Mouse (Mus musculus): ENCODE measurements around the gene Hmx3.
A peak's percentile ranks its signal among the peaks of the same experiment; 100 is the strongest.

Hmx3 gene

GRCm38 (mm10) chr7:131556541-131557271 is 14.0 kb downstream of the Hmx3 start:
- DNase-seq: no peak

- DNase-seq: no peak
These were observed 15.1 kb downstream of the Hmx3 start for GRCm38 (mm10) chr7:131557751-131558150.

GRCm38 (mm10) chr7:131559986-131560696 is 17.5 kb downstream of the Hmx3 start, which contains the start of gene Bub3:
Gene Bub3, plus strand, starts transcription at chr7:131560222.
- DNase-seq: peak; percentile 91

DNA sequence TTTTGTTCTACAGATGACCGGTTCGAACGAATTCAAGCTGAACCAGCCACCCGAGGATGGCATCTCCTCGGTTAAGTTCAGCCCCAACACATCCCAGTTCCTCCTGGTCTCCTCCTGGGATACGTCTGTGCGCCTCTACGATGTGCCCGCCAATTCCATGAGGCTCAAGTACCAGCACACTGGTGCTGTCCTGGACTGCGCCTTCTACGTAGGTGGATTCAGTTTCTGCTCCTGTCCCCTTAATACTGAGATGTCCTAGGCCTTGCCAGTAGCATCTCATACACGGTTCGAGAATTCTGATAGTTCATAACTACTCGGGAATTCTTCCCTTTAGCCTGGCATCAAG is 18.0 kb downstream of the Hmx3 start:
- no peak for DNase-seq

- no peak for DNase-seq
These were observed 32.6 kb downstream of the Hmx3 start for GRCm38 (mm10) chr7:131575246-131575645.

DNA sequence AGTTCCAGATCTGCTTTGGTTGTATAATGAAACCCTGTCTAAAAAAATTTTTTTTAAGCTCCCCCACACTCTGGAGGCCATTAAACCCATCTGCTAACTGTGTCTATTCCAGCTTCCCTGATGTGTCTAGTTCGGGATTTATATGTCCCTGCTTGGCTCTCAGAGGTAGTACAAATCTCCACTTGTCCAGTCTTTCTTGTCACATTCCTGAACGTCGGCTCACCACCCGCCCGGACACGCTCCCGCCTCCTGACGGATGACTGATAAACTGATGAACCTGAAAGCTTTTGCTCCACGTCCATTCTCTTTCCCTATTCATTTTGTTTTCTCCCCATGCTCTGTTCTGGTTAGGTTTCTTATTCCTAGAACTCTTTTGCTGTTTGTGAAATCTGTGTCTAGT is 39.5 kb downstream of the Hmx3 start:
- no peak for DNase-seq

DNA sequence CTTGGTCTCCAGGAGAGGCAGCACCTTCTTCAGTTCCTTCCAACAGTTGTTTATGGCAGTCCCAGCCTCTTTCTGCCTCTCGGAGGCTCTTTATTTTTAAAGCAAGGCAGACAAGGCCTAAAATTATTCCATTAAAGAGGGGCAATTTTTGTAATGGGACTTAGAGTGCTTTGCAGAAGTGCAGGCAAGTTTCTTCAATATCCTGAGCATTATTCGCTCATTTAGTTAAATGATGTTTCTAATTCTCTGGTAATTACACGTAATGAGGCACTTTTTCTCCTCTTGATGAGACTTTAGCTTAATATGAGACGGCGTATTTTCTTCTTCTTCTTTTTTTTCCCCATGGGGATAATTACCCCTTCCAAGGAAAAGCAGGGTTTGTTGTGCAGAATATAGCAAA is 42.9 kb downstream of the Hmx3 start:
- DNase-seq: no peak
